In genomic region chr17:30347101-30347613, GRCm38 (mm10) we compare ENCODE assay signal across 8 mouse cellular contexts.
DNase-seq lines count a peak whose midpoint lies in the region; ATAC-seq lines count a peak whose summit lies in the region.

No protein-coding gene starts in this region.

- H3K27me3 ChIP-seq in forebrain, embryonic 15.5 days, result no peaks in the 10 kb centered on the region

- no peaks in the 10 kb centered on the region for H3K36me3 ChIP-seq in forebrain, embryonic 15.5 days

- no peak overlapping the region for H3K9ac ChIP-seq in forebrain, embryonic 15.5 days (replicated peaks)

- H3K27ac ChIP-seq in forebrain, embryonic 15.5 days (replicated peaks), result peak overlapping the region; percentile 75

- H3K4me3 ChIP-seq in forebrain, embryonic 15.5 days, result no peak overlapping the region

- DNase-seq in frontal cortex, postnatal 14 days (ENCODE audit: low spot score in 2 of 2), result no peak
- peak; percentile 97 for DNase-seq in MEL-GATA-1-ER (ENCODE audit: extremely low read depth, low read depth)
- no peak for DNase-seq in kidney, adult 9 months

- WGBS in forebrain, embryonic 15.5 days, result 20% methylated on average over 10 of the region's 10 CpGs

- H3K4me1 ChIP-seq in forebrain, embryonic 15.5 days, result peaks cover 35% of the 10 kb centered on the region

- H3K4me2 ChIP-seq in forebrain, embryonic 15.5 days (replicated peaks), result peak overlapping the region; percentile 14

- peak; percentile 34; the same call in 1 of the 2 replicates for ATAC-seq in frontal cortex, adult (ENCODE audit: low TSS enrichment)
- peak; percentile 64 for ATAC-seq in forebrain, embryonic 15.5 days (replicated peaks)
- ATAC-seq in megakaryocyte, adult 5-6 weeks (ENCODE audit: poor library complexity, severe bottlenecking), result peak; percentile 45; the same call in 1 of the 2 replicates
- no peak for ATAC-seq in monocyte, adult 5-6 weeks (replicated peaks; ENCODE audit: insufficient number of reproducible peaks, low FRiP score, low TSS enrichment, poor library complexity, severe bottlenecking)
- no peak for ATAC-seq in cerebellum, adult (ENCODE audit: insufficient number of reproducible peaks, low FRiP score, low TSS enrichment)

- no peaks in the 10 kb centered on the region for H3K9me3 ChIP-seq in forebrain, embryonic 15.5 days

Comparison
In these comparisons a context has a peak if more than half of its experiments do, and no peak if none do; other contexts are left out.
1. ATAC-seq: peak in frontal cortex, adult (single experiment), forebrain, embryonic 15.5 days (single experiment) and megakaryocyte, adult 5-6 weeks (single experiment); none in monocyte, adult 5-6 weeks (single experiment) and cerebellum, adult (single experiment).